In genomic region chr19:45005444-45005843, GRCm38 (mm10) we compare ENCODE assay signal across 8 mouse cellular contexts. TPM values are rescaled to one million over a fixed set of nuclear protein-coding genes. Genes with fewer than 3 reads are reported as not detected.
DNase-seq lines count a peak whose midpoint lies in the region; ATAC-seq and TF ChIP-seq lines count a peak whose summit lies in the region.

Gene Twnk, plus strand, starts transcription at chr19:45005663.

- DNase-seq in 416B (ENCODE audit: low read depth): peak; percentile 87
- peak; percentile 90 for DNase-seq in R1 (ENCODE audit: low read depth, low spot score)
- no peak for DNase-seq in heart, postnatal 0 days (ENCODE audit: low spot score)
- DNase-seq in kidney, postnatal 36 days: peak; percentile 81 to 90
- peak; percentile 56 for DNase-seq in lung, embryonic 14.5 days

- H3K36me3 ChIP-seq in heart, postnatal 0 days (replicated peaks; ENCODE audit: control insufficient read depth, insufficient read depth, low read length): peaks cover 24% of the 10 kb centered on the region
- peaks cover 46% of the 10 kb centered on the region for H3K36me3 ChIP-seq in lung, embryonic 14.5 days (ENCODE audit: insufficient read depth)
- H3K36me3 ChIP-seq in neural tube, embryonic 15.5 days: peaks cover 45% of the 10 kb centered on the region

- H3K9me3 ChIP-seq in heart, postnatal 0 days (replicated peaks; ENCODE audit: control insufficient read depth, low read length): no peaks in the 10 kb centered on the region
- H3K9me3 ChIP-seq in lung, embryonic 14.5 days (ENCODE audit: low read depth, low read length): no peaks in the 10 kb centered on the region
- H3K9me3 ChIP-seq in neural tube, embryonic 15.5 days (replicated peaks): no peaks in the 10 kb centered on the region

- H3K27me3 ChIP-seq in heart, postnatal 0 days (ENCODE audit: control insufficient read depth, insufficient read depth, low read length): no peaks in the 10 kb centered on the region
- no peaks in the 10 kb centered on the region for H3K27me3 ChIP-seq in lung, embryonic 14.5 days (ENCODE audit: insufficient read depth, low read length)
- no peaks in the 10 kb centered on the region for H3K27me3 ChIP-seq in neural tube, embryonic 15.5 days (replicated peaks)

- peak within 1 kb of the TSS; percentile 86 for H3K27ac ChIP-seq in heart, postnatal 0 days (ENCODE audit: low read depth)
- peak within 1 kb of the TSS; percentile 80; the same call in 1 of the 2 replicates for H3K27ac ChIP-seq in lung, embryonic 14.5 days (ENCODE audit: low read depth)
- H3K27ac ChIP-seq in neural tube, embryonic 15.5 days (replicated peaks): peak within 1 kb of the TSS; percentile 86

- peak within 1 kb of the TSS; percentile 90 for H3K4me3 ChIP-seq in heart, postnatal 0 days (ENCODE audit: low read depth, low read length)
- peak within 1 kb of the TSS; percentile 97 for H3K4me3 ChIP-seq in lung, embryonic 14.5 days (ENCODE audit: low read depth, low read length)
- H3K4me3 ChIP-seq in neural tube, embryonic 15.5 days (replicated peaks): peak within 1 kb of the TSS; percentile 93

- ATAC-seq in erythroblast, adult 5-6 weeks (replicated peaks; ENCODE audit: low FRiP score, poor library complexity, severe bottlenecking): peak; percentile 79
- ATAC-seq in heart, postnatal 0 days (ENCODE audit: insufficient read depth, low read depth): no peak
- ATAC-seq in lung, embryonic 14.5 days (ENCODE audit: insufficient read depth): no peak
- ATAC-seq in neural tube, embryonic 15.5 days (ENCODE audit: low FRiP score): no peak
- no peak for ATAC-seq in inflammation-experienced regulatory T-cells, adult 6 months

- peaks cover 20% of the 10 kb centered on the region for H3K4me1 ChIP-seq in heart, postnatal 0 days (ENCODE audit: control insufficient read depth, insufficient read depth)
- peaks cover 14% of the 10 kb centered on the region for H3K4me1 ChIP-seq in lung, embryonic 14.5 days (ENCODE audit: insufficient read depth)
- peaks cover 52% of the 10 kb centered on the region for H3K4me1 ChIP-seq in neural tube, embryonic 15.5 days

- TF ChIP-seq EP300 in heart, postnatal 0 days (IDR thresholded peaks at IDR 0.05; ENCODE audit: low read depth): no peak

- H3K4me2 ChIP-seq in heart, postnatal 0 days (ENCODE audit: low read depth, low read length): peak within 1 kb of the TSS; percentile 94
- H3K4me2 ChIP-seq in lung, embryonic 14.5 days: peak within 1 kb of the TSS; percentile 92
- H3K4me2 ChIP-seq in neural tube, embryonic 15.5 days: peak within 1 kb of the TSS; percentile 96

- TF ChIP-seq CTCF in heart, postnatal 0 days (IDR thresholded peaks at IDR 0.05; ENCODE audit: low read depth): no peak
- TF ChIP-seq CTCF in lung, embryonic 14.5 days (IDR thresholded peaks at IDR 0.05; ENCODE audit: low read depth): no peak

- H3K9ac ChIP-seq in heart, postnatal 0 days (replicated peaks; ENCODE audit: low read depth, low read length): peak within 1 kb of the TSS; percentile 75
- peak within 1 kb of the TSS; percentile 72 for H3K9ac ChIP-seq in lung, embryonic 14.5 days
- peak within 1 kb of the TSS; percentile 73 for H3K9ac ChIP-seq in neural tube, embryonic 15.5 days (replicated peaks)

- WGBS in heart, postnatal 0 days: 9% methylated on average over 16 of the region's 16 CpGs
- WGBS in lung, embryonic 14.5 days: 10% methylated on average over 16 of the region's 16 CpGs
- 12% methylated on average over 16 of the region's 16 CpGs for WGBS in neural tube, embryonic 15.5 days

RNA-seq across cellular contexts. Expression of gene Twnk, which starts in this region (rescaled TPM):
- total RNA-seq in erythroblast, adult 5-6 weeks (2015; ENCODE audit: low replicate concordance): 0.84 and 3.5 TPM in 2 replicates
- 1.9 and 5.2 TPM in 2 replicates for total RNA-seq in erythroblast, adult 5-6 weeks (2017; ENCODE audit: low replicate concordance)
- 12.9 and 13.0 TPM in 2 replicates for total RNA-seq in heart, postnatal 0 days (2014; rRNA removed; ENCODE audit: low replicate concordance)
- 14.0 and 14.9 TPM in 2 replicates for polyA plus RNA-seq in heart, postnatal 0 days (2015; fragmentation: Nextera tagmentation; extraction: Ambion mirVana)
- 13.0 and 14.8 TPM in 2 replicates for polyA plus RNA-seq in lung, embryonic 14.5 days (2014; fragmentation: Nextera tagmentation; extraction: Ambion mirVana)
- 12.9 and 15.8 TPM in 2 replicates for polyA plus RNA-seq in neural tube, embryonic 15.5 days (2015; fragmentation: Nextera tagmentation; extraction: Ambion mirVana)
- polyA plus RNA-seq in inflammation-experienced regulatory T-cells, adult 6 months (2017; shearing (Covaris generic)): 10 to 100 TPM in 1 of 3 experiments, 1 to 10 TPM in 2; 4.7 to 10.7 (median 9.8) TPM
